Mouse (Mus musculus) embryonic fibroblast, embryonic 13.5 days (primary cell): Measurements from ENCODE around the gene Stk11ip. TPM values are rescaled to one million over a fixed set of nuclear protein-coding genes. Genes with fewer than 3 reads are reported as not detected.

Source experiments
- H3K27ac ChIP-seq: 2 replicates; pipeline ENCODE4 v1.5.1; 2012; ENCODE audit warnings: low read length, control low read depth, inconsistent platforms; ENCODE audit not compliant: insufficient read depth
- H3K4me1 ChIP-seq: 2 replicates; pipeline ENCODE4 v1.6.1; 2011; ENCODE audit warnings: low read length; ENCODE audit not compliant: control insufficient read depth, insufficient read depth
- H3K4me3 ChIP-seq: 2 replicates; pipeline ENCODE4 v1.5.1; 2011; ENCODE audit warnings: mild to moderate bottlenecking, control low read depth, low read length; ENCODE audit not compliant: insufficient read depth
- CTCF ChIP-seq: IDR thresholded peaks from 2 replicates; pipeline ENCODE4 v1.5.1; 2011; ENCODE audit warnings: mild to moderate bottlenecking, control low read depth, low read length, moderate library complexity, borderline replicate concordance; ENCODE audit not compliant: insufficient read depth
- POLR2A ChIP-seq: IDR thresholded peaks from 2 replicates; pipeline ENCODE4 v1.6.1; 2011; ENCODE audit warnings: low read depth, mild to moderate bottlenecking, control low read depth, low read length, moderate library complexity
- polyA plus RNA-seq: library from polyadenylated mRNA; stranded (reverse); fragments of >200 nt; gene quantifications from 2 replicates; pipeline ENCODE4 v1.2.4, GENCODE M21; 2011; ENCODE audit warnings: low read depth; ENCODE audit not compliant: missing spikeins, insufficient read length

Gene Stk11ip
- polyA plus RNA-seq, 1 experiment, result 13.4 TPM

DNA sequence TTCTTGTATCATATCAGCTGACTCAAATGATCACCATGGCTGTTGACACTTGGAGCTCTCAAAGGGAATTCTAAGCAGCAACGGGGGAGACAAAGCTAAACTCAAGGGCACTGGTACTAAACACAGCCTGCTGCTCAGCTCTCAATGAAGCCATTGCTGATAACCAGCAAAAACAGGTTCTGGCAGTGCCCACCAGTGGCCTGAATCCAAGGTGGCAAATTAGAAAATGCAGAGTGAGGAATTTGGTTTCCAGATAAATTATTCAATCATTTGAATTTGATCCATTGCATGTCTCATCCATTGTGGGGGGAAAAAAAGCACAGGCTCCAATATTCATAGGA lies 40.5 kb downstream of the Stk11ip start:
- no peak overlapping the region for H3K4me3 ChIP-seq
- no peak for TF ChIP-seq CTCF
- H3K4me1 ChIP-seq, result no peaks in the 10 kb centered on the region
- H3K27ac ChIP-seq, result no peak overlapping the region

DNA sequence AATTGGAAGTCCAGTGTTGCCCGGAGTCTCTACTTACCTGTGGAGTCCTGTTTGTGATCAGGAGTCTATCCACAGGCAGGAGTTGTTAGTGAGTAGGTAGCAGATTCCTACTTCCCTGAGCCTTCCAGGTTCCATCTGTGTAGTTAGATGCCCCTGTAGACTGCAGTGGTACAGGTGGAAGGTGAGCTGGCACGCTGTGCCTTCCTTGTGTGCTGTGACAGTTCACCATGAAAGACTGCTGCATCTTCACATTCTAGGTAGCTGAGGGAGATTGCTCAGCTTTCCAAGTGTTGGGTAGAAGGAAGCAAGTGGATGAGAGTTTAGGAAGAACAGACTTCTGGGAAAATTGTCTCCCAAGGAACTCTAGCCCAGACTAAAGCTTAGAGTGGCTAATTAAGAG lies 42.8 kb downstream of the Stk11ip start:
- Histone ChIP-seq H3K4me3 (no peak overlapping the region), H3K27ac (no peak overlapping the region), H3K4me1 (no peaks in the 10 kb centered on the region)
- TF ChIP-seq POLR2A (no peak), CTCF (no peak)

DNA sequence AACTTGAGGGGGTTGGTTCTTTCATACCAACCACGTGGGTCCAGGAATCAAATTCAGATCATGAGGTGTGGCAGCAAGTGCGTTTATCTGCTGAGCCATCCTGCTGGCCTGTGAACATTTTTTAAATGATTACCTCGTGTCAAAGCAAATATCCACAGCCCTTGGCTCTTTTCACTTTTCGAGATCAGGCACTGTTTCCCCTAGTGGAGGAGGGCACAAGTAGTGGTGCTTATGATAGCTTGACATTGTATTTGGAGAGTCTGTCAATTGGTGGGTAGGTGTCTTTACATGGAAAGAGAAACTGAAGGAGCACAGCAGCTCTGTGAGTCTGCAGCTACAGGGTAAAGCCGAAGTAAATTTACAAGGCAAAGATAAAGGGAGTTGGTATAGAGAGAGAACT lies 43.6 kb downstream of the Stk11ip start:
- TF ChIP-seq POLR2A (no peak), CTCF (no peak)
- H3K4me1 ChIP-seq, result no peaks in the 10 kb centered on the region
- H3K27ac ChIP-seq, result no peak overlapping the region
- H3K4me3 ChIP-seq, result no peak overlapping the region

GRCm38 (mm10) chr1:75565616-75566015 lies 44.3 kb downstream of the Stk11ip start:
- Histone ChIP-seq H3K27ac (no peak overlapping the region), H3K4me3 (no peak overlapping the region), H3K4me1 (no peaks in the 10 kb centered on the region)
- no peak for TF ChIP-seq CTCF
- TF ChIP-seq POLR2A, result no peak

DNA sequence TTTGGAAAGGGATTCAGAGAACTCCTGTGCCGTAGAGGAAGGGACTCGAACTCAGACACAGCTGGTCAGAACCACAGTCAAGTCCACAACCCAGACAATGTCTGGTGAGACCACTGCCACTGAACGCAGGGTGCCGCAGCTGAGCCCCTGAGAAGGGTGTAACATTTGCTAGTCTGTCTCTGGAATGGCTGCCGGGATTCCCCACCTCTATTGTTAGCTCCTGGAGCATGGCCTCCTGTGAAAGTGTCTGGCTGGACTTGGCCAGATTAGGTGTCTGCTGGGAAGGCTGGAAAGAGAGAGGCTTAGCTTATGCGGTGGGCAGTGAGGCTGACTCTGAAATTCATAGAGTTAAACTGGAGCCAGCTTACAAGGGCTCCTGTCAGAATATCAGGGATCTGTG lies 49.1 kb downstream of the Stk11ip start:
- no peak overlapping the region for H3K4me3 ChIP-seq
- no peak for TF ChIP-seq POLR2A
- no peak for TF ChIP-seq CTCF
- no peak overlapping the region for H3K27ac ChIP-seq
- no peaks in the 10 kb centered on the region for H3K4me1 ChIP-seq

GRCm38 (mm10) chr1:75572776-75573175 lies 51.4 kb downstream of the Stk11ip start:
- Histone ChIP-seq H3K27ac (no peak overlapping the region), H3K4me3 (no peak overlapping the region), H3K4me1 (no peaks in the 10 kb centered on the region)
- no peak for TF ChIP-seq CTCF
- no peak for TF ChIP-seq POLR2A

GRCm38 (mm10) chr1:75573715-75574114 lies 52.4 kb downstream of the Stk11ip start:
- Histone ChIP-seq H3K4me1 (no peaks in the 10 kb centered on the region), H3K4me3 (no peak overlapping the region), H3K27ac (no peak overlapping the region)
- TF ChIP-seq POLR2A (no peak), CTCF (no peak)

DNA sequence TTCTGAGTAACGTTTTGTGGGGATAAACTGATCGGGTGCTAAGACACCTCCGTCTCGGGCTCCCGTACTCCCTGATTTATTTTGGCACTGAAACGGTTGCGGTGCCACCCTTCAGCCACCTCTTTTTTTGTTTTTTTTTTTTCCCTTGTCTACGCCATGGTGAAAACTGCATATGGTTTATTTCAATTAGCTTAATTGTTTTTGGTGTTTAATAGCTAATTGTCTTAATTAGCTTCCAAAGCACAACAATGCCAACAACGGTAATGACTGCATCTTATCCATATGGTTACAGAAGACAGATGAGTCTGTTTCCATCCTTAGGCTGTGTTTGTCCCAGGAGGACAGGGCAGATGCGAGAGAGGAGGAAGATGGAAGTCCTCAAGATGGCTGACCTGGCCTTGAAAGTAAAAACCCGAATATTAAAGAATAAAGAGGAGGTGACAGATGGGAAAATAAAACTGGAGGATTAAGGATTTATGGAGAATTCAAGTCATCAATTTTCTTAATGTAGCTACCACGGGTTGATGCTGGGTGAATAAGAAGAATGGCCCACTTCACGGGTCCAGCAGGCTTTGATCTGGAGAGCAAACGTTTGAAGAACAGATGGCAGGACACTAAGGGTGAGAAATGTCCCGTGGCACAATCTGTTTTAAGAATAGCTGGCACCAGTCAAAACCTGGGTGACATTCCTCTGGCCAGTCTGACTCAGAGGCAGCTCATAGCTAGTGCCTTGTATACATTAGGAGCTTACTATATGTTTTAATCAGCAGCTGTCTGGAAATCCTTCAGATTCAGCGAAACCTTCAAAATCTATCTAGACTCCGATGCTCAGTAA lies 53.4 kb downstream of the Stk11ip start:
- TF ChIP-seq POLR2A (no peak), CTCF (no peak)

GRCm38 (mm10) chr1:75581936-75582624 lies 60.8 kb downstream of the Stk11ip start:
- TF ChIP-seq POLR2A, result no peak
- no peak overlapping the region for H3K27ac ChIP-seq

More for the DNA sequence above, 53.4 kb downstream of the Stk11ip start:
- no peak overlapping the region for H3K4me3 ChIP-seq
- H3K27ac ChIP-seq, result no peak overlapping the region
- no peaks in the 10 kb centered on the region for H3K4me1 ChIP-seq

GRCm38 (mm10) chr1:75582625-75582956 lies 61.3 kb downstream of the Stk11ip start:
- Histone ChIP-seq H3K4me3 (no peak overlapping the region), H3K4me1 (no peaks in the 10 kb centered on the region), H3K27ac (no peak overlapping the region)
- TF ChIP-seq CTCF, result no peak

More at GRCm38 (mm10) chr1:75581936-75582624, 60.8 kb downstream of the Stk11ip start:
- Histone ChIP-seq H3K4me1 (no peaks in the 10 kb centered on the region), H3K4me3 (no peak overlapping the region)
